Mouse (Mus musculus) testis, postnatal 14 days (tissue): Measurements from ENCODE around the gene Pcbd2.

Experiments used
- DNase-seq: peaks from one replicate; pipeline ENCODE4 v3.0.0; 2021; ENCODE audit warnings: low spot score

Gene Pcbd2

DNA sequence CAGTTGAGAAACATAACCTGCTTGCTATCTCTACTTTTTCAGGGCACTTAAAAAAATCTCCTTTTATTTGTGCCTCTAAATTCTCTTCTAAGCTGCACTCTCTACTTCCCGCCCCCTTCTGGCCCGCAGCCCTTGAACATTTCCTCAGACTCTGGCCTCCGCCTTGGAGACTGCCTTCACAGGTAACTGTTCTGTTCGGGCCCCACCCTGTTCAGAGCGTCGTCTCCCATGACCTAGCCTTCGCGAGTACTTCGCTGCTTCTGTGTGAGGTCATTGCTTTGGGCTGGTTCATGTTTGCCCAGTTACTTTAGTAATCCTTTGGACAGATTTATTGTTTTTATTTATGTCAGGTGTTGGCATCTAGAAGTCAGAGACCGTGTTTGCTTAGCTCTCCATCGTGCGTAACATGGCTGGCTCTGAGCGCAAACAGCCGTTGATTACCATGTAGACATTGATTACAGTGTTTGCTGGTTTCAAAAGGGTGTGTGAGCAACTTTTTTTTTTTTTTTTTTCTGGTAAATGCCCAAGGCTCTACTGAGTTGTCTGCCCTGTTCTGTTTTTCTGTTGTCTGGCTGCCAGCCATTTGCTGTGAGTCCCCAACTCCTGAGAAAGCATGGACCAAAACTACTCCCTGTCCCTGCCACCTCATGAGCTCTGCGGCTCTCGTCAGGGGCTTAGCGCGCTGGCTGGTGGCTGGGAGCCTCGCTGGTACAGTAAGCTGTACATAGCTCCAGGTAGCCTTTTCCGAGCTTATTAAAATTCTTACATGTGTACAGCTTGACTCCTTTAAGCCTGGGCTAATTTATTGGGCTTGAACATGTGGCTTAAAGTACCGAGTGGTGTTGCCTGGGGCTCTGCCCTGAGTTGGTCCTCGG, 6.7 kb downstream of the Pcbd2 start:
- DNase-seq = no peak

- DNase-seq = no peak
Observed at GRCm38 (mm10) chr13:55737885-55738284, 10.7 kb downstream of the Pcbd2 start.

DNA sequence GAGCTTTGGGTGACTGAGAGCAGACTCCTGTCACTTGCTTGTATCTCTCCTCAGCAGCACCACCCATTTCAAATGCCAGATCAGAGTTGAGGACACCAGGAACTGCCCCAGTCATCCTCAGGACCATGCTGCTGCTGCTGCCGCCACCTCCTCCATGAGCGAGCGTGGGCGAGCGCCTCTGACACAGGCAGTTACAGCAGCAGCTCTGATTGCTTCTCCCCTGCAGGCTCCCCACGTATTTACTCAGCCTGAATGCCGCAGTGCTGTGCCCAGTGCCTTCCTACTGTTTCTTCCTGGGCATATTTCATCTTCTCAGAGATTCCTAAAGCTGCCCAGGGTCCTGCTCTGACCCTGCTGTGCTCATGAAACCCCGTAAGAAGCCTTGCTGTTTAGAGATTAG, 15.1 kb downstream of the Pcbd2 start:
- no peak for DNase-seq

DNA sequence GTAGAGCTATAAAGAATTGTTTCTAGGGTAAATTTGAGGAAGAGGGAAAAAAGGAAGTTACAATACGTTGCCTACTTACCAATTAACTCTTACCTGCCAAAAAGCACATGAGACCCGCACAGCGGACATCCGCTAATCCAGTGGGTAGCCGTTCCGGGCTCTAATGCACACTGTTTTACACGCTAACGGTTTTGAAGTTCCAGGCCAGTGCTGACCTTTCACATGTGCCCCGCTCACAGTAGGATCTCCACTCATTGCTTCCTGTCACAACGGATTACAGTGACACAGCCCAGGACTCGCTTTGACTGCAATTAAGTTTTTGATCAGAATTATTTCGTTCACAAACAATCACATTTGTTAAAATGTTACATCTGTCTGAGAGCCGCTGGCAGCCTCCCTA, 27.2 kb downstream of the Pcbd2 start:
- no peak for DNase-seq

DNA sequence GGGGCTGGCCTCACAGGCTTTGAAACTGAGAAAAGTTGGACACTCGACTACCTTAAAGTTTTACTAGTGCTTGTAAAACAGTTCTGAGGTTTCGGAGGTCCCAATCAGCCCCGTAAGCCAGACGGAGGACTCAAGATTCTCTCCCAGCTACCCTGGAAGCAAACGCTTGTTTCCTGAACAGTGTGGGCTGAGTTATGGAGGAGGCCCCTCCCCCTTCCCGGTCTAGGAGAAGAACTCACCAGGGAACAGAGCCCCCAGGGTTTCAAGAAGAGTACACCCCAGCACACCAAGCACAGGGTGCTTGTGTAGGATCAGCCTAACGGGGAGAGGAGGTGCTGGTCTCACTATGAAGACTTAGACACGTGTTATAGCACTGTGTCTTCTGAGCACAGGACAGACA, 29.6 kb downstream of the Pcbd2 start:
- no peak for DNase-seq

DNA sequence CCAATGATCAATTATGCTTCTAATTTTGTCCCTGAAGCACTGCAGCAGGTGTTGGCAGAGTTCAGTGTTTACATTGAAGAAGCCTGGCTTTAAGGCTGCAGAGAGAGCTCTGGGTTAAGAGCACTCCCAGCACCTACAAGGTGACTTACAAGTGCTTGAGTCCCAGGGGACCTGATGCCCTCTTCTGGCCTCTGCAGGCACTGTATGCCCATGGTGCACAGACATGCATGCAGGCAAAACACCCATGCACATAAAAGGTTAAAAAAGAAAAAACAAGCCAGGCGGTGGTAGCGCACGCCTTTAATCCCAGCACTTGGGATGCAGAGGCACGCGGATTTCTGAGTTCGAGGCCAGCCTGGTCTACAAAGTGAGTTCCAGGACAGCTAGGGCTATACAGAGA, 30.5 kb downstream of the Pcbd2 start:
- no peak for DNase-seq

DNA sequence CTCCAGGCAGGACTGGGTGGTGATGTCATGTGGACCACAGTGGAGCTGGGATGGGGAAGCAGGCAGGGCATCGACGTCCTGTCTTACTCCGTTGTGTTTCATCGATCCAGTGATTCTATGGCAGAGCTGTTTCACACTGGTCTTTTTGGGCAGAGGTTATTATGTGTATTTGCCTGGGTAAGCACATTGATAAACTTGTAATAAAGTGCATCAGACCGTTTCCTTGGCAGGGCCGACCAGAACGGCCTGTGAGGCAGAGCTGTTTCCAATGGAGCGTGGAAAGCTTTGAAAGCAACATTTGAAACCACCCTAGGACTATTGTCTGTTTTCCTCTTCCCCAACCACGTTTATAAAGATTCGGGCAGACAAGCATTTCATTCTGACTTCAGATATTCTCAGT, 33.4 kb downstream of the Pcbd2 start:
- DNase-seq = no peak

GRCm38 (mm10) chr13:55761486-55761885, 34.3 kb downstream of the Pcbd2 start:
- no peak for DNase-seq

GRCm38 (mm10) chr13:55774352-55774751, 47.2 kb downstream of the Pcbd2 start:
- DNase-seq = no peak

GRCm38 (mm10) chr13:55775056-55775455, 47.9 kb downstream of the Pcbd2 start:
- DNase-seq = no peak

DNA sequence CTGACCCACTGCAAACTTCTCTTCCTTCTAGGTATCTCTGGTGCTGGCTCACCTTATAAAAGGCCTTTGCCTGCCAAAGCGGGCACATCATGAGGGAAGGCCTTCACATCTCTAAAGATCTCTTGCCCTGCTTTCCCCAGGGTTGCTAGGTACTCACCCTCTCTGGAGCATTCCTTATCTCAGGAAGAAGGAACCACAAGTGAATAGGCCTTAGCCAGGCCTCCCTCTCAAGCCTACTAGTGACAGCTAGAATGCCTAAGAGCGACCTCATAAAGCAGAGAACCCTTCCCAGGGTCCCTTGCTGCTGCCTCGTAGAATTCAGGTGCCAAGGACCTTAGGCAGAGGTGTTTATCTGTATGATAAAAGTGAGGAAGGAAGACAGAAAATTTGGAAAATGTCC, 57.1 kb downstream of the Pcbd2 start, which contains the start of gene Catsper3:
TSS of gene Catsper3 (plus strand) at position 301 of the 400 bp plus-strand sequence.
- no peak for DNase-seq

GRCm38 (mm10) chr13:55786120-55786519, 59.0 kb downstream of the Pcbd2 start:
- no peak for DNase-seq

DNA sequence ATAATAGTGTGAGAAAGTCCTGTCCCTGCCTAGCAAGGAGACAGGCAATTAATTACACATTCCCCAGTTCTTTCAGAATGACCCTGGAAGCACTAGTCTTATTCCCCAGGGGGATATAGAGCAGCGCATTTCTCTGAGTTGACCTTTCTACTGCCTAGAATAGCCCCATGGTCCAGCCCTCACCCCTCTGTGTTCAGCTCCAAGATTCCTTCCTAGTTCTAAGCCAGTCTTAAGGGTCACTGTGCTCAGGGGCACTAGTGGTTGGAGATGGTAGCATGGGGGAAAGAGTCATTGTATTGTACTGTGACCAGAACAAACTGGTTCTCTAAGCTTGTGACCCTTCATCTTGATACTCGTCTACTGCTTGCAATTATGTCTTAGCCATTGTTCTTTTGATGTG, 74.1 kb downstream of the Pcbd2 start:
- DNase-seq = no peak

- DNase-seq = no peak
Observed at GRCm38 (mm10) chr13:55803973-55804372, 76.8 kb downstream of the Pcbd2 start.

GRCm38 (mm10) chr13:55809041-55809623, 82.0 kb downstream of the Pcbd2 start:
- DNase-seq = no peak

DNA sequence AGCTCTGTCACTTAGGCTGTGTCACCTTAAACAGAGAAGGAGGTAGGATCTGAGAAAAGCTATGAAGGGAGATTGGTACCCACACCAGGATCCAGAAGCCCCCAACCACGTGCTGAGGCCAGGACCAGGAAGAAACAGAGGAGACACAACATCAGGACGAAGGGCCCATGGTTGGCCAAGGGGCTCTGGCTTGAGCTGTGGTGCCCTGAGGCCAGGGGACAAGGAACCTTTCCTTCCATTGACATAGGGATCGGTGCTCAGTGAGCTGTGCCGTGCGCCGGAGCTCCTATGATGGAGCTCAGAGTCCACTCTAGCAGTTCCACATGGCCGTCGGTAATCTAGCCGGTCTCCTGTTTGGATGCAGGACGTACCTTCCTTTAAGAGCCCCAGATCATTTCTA, 82.5 kb downstream of the Pcbd2 start:
- DNase-seq = no peak

- DNase-seq = no peak
Observed at GRCm38 (mm10) chr13:55810947-55811346, 83.8 kb downstream of the Pcbd2 start.

GRCm38 (mm10) chr13:55813490-55814016, 86.4 kb downstream of the Pcbd2 start:
- no peak for DNase-seq

DNA sequence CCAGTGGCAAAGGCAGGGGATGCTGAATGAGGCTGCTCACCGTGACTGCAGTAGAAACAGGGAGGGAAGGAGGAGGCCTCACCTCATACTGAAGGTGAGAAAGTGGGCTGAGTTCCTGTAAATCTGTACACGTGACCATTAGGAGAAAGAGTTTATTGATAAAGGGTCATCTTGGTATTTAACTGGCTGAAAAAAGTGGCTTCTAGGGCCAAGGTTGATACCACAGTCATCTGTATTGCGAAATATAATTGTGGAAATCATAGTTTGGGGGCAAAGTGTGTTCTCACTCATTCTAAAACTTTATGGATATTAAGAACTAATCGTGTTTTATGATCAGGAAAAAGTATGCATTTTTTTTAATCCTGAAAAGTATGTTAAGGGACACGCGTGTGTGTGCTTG, 87.7 kb downstream of the Pcbd2 start:
- DNase-seq = no peak

DNA sequence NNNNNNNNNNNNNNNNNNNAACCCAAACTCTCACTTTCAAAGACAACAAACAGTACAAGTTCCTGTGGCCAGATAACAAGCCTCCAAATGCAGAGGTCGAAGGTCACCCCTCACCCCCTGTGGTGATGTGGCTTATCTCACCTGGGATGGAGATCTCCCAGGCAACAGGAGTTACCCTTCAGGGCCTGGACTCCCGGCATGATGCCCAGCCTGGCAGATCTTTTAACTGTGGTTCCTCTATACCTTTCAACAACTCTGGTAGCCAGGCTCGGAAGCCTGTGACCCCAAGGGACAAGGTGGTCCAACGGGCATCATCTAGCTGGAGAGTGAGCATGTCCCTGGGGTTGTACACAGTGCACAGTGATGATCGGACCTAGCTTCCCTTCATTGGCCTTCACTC, 95.3 kb downstream of the Pcbd2 start:
- no peak for DNase-seq

DNA sequence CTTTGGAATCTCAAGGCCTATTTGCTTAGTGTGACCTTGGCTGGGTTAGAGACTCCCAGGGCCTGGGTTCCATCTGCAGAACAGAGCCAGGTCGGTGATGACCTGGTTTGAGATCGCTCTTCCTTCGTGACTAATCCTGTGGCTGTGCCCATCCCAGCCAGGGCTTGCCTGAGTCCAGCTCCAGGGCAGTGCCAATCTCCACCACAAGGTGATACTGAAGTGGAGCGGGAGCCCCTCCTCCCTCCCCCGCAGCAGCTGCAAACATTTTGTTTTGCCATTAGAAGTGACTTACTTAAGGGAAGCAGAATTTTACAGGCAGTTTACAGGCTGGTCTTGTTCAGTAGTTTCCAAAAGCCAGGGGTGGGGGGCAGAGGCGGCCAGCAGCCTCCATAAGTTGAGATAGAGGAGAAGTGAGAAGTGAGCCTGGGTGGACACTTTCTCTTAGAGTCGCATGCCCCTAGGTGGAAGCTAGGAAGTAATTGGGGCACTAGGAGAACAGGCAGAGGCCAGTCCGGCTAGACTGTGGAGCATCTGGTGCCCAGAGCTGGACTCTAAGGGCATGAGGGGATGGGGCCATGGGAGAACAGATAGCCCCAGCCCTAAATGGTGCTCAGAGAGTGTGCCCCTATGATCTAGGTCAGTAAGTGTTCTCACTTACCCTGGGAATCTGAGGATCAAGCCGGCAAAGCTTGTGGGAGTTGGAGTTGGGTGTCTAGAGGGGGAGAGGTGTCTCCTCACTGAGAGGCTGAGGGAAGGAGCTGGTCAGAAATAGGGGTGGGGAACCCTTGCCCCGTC, 97.2 kb downstream of the Pcbd2 start:
- DNase-seq = no peak

GRCm38 (mm10) chr13:55825245-55825681, 98.1 kb downstream of the Pcbd2 start:
- no peak for DNase-seq
